Mouse (Mus musculus): Measurements from ENCODE around the gene Ccnc. TPM values are rescaled to one million over a fixed set of nuclear protein-coding genes. Genes with fewer than 3 reads are reported as not detected.

Ccnc gene
- 0.31 and 1.0 TPM in 2 replicates for polyA plus RNA-seq (2012; rRNA removed; ENCODE audit: low replicate concordance)

DNA sequence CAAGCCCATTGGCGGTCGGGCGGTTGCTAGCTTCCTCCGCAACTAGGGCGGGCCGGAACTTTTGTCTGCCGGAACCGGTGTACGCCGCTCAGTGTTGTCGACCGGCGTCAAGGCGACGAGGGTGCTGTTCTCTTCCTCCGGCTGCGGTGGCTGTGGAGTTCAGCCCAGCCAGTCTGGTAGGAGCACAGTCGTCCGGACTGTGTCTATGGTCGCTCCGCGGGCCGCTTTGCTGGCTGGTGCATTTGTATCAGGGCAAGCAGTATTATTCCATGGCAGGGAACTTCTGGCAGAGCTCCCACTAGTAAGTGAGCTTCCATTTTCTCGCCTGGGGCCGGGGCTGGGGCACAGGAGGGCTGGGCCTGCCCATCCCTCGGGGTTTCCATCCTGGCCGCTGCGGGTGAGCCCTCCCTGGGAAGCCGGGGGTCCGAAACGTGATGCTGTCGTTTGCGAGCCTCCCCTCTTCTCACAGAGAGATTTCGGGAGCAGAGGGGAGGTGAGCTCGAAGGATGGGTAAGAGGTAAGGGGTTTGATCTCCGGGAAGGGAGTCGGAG is at the start of gene Ccnc:
Gene Ccnc, plus strand, starts transcription at position 87 of the 551 bp plus-strand sequence.

DNA sequence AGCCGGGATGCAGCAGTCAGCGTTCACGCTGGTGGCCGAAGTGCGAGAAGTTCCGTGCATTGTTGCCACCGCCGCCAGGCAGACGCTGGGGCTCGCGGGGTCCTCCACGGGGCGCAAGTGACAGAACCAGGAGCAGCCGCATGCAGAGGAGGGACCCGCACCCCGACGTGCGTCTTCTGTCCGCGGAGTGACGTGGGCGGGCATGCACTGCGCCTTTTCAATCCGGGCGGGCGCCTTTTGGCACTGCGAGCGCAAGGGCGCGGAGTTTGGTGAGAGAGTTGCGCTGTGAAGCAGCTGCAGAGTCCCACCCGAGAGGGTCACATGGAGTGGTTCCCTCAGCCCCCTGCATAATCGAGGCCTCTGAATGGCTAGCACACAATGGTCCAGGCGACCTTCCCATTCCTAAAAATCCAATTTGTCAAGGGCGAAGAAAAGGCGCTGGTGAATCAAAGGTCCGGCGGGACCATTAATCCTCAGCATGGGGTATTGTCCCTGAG is 41.9 kb upstream of the Ccnc start, which contains the start of gene Prdm13:
Gene Prdm13, minus strand, starts transcription at position 369 of the 497 bp plus-strand sequence.

DNA sequence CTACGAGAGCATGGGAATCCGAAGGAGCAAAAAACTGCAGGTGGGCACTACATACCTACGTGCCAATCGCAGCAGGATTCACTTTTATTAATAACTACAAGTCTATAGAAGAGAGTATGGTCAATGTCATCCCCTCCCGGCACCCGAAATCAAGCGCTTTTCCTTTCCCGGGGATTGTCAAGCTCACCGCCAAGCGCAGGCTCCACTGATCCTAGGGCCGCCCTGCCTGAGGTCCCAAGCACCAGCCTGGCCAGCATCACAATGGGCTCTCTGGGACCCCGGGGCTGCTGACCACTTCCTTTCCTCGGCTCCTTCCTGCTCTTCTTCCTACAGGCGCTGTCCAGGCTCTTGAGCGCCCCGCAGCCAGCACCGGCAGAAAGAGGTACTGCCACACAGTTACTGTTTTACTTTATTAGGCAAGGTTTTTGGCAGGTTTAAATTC is 39.4 kb downstream of the Ccnc start, which contains the start of the genes Usp45 and Tstd3:
Gene Usp45, plus strand, starts transcription at position 294 of the 442 bp plus-strand sequence.
Gene Tstd3, minus strand, starts transcription at position 350 of the 442 bp plus-strand sequence.

Other genes with a start within 250 kb of the Ccnc start
- gene Prdm13, start 41.7 kb upstream of the Ccnc start, polyA plus RNA-seq (2012; rRNA removed; ENCODE audit: low replicate concordance), result not detected in 2 replicates
- gene Usp45, start 39.5 kb downstream of the Ccnc start, polyA plus RNA-seq (2012; rRNA removed; ENCODE audit: low replicate concordance), result 1.2 and 1.5 TPM in 2 replicates
- gene Tstd3, start 39.5 kb downstream of the Ccnc start, polyA plus RNA-seq (2012; rRNA removed; ENCODE audit: low replicate concordance), result 0.76 and 1.3 TPM in 2 replicates
- 4.0 and 14.1 TPM in 2 replicates for gene Pnisr, start 119.9 kb downstream of the Ccnc start, polyA plus RNA-seq (2012; rRNA removed; ENCODE audit: low replicate concordance)
- 0.76 and 0.98 TPM in 2 replicates for gene Coq3, start 152.0 kb downstream of the Ccnc start, polyA plus RNA-seq (2012; rRNA removed; ENCODE audit: low replicate concordance)
- gene Faxc, start 203.6 kb downstream of the Ccnc start, polyA plus RNA-seq (2012; rRNA removed; ENCODE audit: low replicate concordance), result 0.25 and 0.67 TPM in 2 replicates